Mouse (Mus musculus): ENCODE measurements around the gene Rab25. TPM values are rescaled to one million over a fixed set of nuclear protein-coding genes. Genes with fewer than 3 reads are reported as not detected.

Gene Rab25
- polyA plus RNA-seq, 1 experiment from 2014 or later, result 0.29 TPM

DNA sequence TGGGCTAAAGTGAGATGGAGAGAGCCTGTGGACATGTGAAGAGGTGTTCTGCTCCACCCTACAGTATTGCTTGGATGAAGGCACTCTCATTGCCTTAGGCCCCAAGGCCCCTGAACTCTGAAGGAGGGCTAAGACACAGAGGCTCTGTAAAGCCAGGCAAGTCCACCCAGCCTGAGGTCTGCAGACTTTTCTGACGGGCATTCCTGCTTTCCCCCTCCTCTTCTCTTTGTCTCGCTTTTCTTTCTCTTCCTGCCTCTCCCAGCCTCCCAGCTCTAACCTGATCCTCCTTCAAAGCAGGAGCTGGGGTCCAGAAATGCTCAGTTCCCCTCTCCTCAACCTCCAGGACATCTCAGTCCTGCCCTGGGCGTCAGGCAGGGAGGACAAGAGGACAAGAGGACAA is 13.1 kb downstream of the Rab25 start:
- Histone ChIP-seq H3K9ac (replicated peaks) (no peak overlapping the region), H3K4me3 (ENCODE audit: low read depth, low read length) (no peak overlapping the region), H3K36me3 (replicated peaks; ENCODE audit: insufficient read depth, low read length) (no peaks in the 10 kb centered on the region), H3K4me2 (ENCODE audit: low read depth, low read length) (no peak overlapping the region), H3K27me3 (ENCODE audit: insufficient read depth, low read length) (peaks cover 9% of the 10 kb centered on the region; the same call in 1 of the 2 replicates), H3K4me1 (ENCODE audit: insufficient read depth) (peaks cover 26% of the 10 kb centered on the region), H3K27ac (ENCODE audit: low read depth) (no peak overlapping the region), H3K9me3 (ENCODE audit: low read length) (no peaks in the 10 kb centered on the region)
- no peak for DNase-seq
- ATAC-seq, result no peak
- TF ChIP-seq EP300 (IDR thresholded peaks at IDR 0.05; ENCODE audit: low read depth), result no peak
- no peak for TF ChIP-seq CTCF (IDR thresholded peaks at IDR 0.05; ENCODE audit: low read depth)
- 69% methylated on average over 3 of the region's 3 CpGs for WGBS (ENCODE audit: insufficient replicate concordance)

DNA sequence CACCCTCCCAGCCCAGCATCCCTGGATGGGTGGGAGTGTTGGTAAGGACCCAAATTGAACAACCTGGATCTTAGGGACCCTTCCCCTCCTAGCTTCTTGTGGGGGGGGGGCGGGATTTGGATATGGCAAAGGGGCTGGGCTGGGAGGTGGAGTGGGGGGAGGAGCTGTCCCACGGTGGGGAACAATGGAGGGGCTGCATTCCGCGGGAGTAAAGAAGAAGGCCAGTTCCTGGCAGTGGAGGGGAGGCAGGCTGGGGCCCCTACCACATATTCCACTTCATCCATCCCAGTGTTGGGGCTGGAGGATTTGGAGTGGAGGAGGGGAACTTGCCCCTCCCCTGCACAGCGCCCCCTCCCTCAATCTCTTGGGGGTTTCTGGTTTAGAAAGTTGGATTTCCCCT is 14.4 kb downstream of the Rab25 start:
- no peak for ATAC-seq
- peaks cover 26% of the 10 kb centered on the region for H3K4me1 ChIP-seq (ENCODE audit: insufficient read depth)
- H3K4me3 ChIP-seq (ENCODE audit: low read depth, low read length), result no peak overlapping the region
- TF ChIP-seq CTCF (IDR thresholded peaks at IDR 0.05; ENCODE audit: low read depth) (no peak), EP300 (IDR thresholded peaks at IDR 0.05; ENCODE audit: low read depth) (no peak)
- WGBS (ENCODE audit: insufficient replicate concordance), result 17% methylated on average over 5 of the region's 5 CpGs
- H3K9me3 ChIP-seq (ENCODE audit: low read length), result no peaks in the 10 kb centered on the region
- no peaks in the 10 kb centered on the region for H3K36me3 ChIP-seq (replicated peaks; ENCODE audit: insufficient read depth, low read length)
- no peak for DNase-seq
- no peak overlapping the region for H3K27ac ChIP-seq (ENCODE audit: low read depth)
- peak overlapping the region; percentile 99; the same call in 1 of the 2 replicates for H3K4me2 ChIP-seq (ENCODE audit: low read depth, low read length)
- H3K9ac ChIP-seq (replicated peaks), result no peak overlapping the region
- H3K27me3 ChIP-seq (ENCODE audit: insufficient read depth, low read length), result peaks cover 9% of the 10 kb centered on the region; the same call in 1 of the 2 replicates

DNA sequence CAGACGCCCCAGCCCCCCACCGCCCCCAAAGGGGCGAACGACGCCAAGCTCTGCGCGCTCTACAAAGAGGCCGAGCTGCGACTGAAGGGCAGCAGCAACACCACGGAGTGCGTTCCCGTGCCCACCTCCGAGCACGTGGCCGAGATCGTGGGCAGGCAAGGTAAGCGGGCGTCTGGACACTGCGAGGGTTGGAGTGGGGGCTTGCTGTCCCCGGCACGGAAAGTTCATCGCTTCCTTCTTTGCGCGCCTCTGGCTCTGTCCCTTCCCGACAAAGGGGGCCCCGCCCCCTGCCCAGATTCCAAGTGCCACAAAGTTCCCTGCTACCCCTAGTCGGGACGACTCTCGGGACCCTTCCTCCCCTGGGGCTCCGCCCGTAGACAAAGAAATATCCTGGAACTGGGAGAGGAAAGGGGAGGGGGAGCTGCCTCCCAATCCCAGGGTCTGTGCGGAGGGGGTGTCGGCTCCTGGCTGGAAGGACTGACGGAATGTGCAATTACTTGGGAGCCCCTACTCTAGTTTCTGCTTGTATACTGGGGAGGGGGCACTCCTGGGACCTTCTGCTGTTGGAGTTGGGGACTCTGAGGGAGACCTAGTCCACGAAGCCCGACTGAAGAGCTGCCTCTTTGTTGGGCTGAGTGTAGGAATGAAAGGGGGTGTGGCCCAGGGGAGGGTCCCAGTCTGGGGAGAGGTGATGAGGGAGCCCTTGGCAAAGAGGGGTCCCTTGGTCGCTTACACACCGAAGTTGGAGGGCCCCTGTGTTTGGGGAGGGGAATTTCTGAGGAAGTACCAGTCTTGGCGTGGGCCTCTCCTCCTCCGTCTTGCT is 15.2 kb downstream of the Rab25 start:
- WGBS (ENCODE audit: insufficient replicate concordance), result 4% methylated on average over 36 of the region's 40 CpGs
- H3K9ac ChIP-seq (replicated peaks), result peak overlapping the region; percentile 81
- peaks cover 9% of the 10 kb centered on the region; the same call in 1 of the 2 replicates for H3K27me3 ChIP-seq (ENCODE audit: insufficient read depth, low read length)
- peaks cover 26% of the 10 kb centered on the region for H3K4me1 ChIP-seq (ENCODE audit: insufficient read depth)
- peak overlapping the region; percentile 78 for H3K4me3 ChIP-seq (ENCODE audit: low read depth, low read length)
- H3K27ac ChIP-seq (ENCODE audit: low read depth), result no peak overlapping the region
- no peak for DNase-seq
- H3K36me3 ChIP-seq (replicated peaks; ENCODE audit: insufficient read depth, low read length), result no peaks in the 10 kb centered on the region
- H3K4me2 ChIP-seq (ENCODE audit: low read depth, low read length), result peak overlapping the region; percentile 99
- no peak for ATAC-seq
- no peaks in the 10 kb centered on the region for H3K9me3 ChIP-seq (ENCODE audit: low read length)
- TF ChIP-seq CTCF (IDR thresholded peaks at IDR 0.05; ENCODE audit: low read depth), result no peak
- TF ChIP-seq EP300 (IDR thresholded peaks at IDR 0.05; ENCODE audit: low read depth), result no peak

DNA sequence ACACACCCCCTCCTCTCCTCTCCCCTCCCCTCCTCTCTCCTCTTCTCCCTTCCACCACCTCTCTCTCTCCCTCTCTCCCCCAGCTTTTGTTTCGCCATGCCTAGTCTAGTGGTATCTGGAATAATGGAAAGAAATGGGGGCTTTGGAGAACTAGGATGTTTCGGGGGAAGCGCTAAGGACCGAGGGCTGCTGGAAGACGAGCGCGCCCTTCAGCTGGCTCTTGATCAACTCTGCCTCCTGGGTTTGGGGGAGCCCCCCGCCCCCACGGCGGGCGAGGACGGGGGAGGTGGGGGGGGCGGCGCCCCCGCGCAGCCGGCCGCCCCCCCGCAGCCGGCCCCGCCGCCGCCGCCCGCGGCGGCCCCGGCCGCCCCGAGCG is 15.8 kb downstream of the Rab25 start, which contains the start of gene Mex3a:
Gene Mex3a, plus strand, starts transcription at position 97 of the 376 bp plus-strand sequence.
- H3K27ac ChIP-seq (ENCODE audit: low read depth), result peak within 1 kb of the TSS; percentile 53
- peaks cover 9% of the 10 kb centered on the region; the same call in 1 of the 2 replicates for H3K27me3 ChIP-seq (ENCODE audit: insufficient read depth, low read length)
- WGBS (ENCODE audit: insufficient replicate concordance), result 0% methylated on average over 5 of the region's 31 CpGs
- H3K9me3 ChIP-seq (ENCODE audit: low read length), result no peaks in the 10 kb centered on the region
- H3K4me1 ChIP-seq (ENCODE audit: insufficient read depth), result peaks cover 31% of the 10 kb centered on the region
- peak within 1 kb of the TSS; percentile 78 for H3K4me3 ChIP-seq (ENCODE audit: low read depth, low read length)
- H3K9ac ChIP-seq (replicated peaks), result peak within 1 kb of the TSS; percentile 81
- ATAC-seq (no peak), DNase-seq (no peak)
- no peak for TF ChIP-seq EP300 (IDR thresholded peaks at IDR 0.05; ENCODE audit: low read depth)
- no peak for TF ChIP-seq CTCF (IDR thresholded peaks at IDR 0.05; ENCODE audit: low read depth)
- H3K36me3 ChIP-seq (replicated peaks; ENCODE audit: insufficient read depth, low read length), result no peaks in the 10 kb centered on the region
- peak within 1 kb of the TSS; percentile 99 for H3K4me2 ChIP-seq (ENCODE audit: low read depth, low read length)

DNA sequence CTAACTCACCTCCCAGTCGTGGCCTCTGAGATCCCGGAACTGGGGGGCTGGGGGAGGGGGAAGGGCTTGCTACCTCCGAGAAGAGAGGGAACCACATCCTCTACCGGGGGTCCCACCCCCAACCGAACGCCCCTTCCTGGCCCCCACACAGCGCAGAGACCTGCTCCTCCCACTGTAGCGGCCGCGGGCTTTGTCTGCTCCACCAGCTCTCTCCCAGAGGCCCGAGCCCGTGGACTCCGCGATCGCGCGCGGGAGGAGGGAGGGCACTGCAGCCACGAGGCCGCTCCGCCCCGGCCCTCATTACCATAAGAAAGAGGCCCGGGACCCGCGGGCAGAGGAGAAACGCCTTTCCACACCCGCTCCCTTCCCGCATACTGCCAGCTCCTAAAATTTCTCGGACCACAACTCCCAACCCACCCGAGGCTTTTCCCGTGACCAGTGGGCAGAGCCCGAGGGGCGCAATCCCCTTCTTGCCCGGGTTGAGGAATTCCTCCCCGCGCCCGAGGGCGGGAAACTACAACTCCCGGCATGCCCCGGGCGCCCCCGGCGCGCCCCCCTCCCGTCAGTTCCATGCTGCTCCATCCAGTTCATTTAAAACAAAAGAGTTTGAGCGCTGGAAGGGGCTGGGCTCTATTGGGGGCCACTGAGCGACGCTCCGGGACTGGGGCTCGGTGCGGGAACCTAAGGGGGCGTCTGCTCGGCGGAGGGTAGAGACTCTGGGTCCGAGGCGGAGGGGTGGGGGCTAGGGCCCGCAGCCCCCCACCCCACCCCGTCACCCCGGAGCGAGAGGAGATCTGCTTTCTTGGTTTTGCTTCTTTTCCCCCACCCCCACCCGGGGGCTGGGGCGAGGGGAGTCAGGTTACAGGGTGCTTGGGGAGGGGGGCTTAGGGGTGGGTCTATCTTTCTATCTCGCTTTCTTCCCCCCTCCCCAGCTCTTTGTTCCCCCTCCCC is 16.5 kb downstream of the Rab25 start:
- Histone ChIP-seq H3K27me3 (ENCODE audit: insufficient read depth, low read length) (peaks cover 9% of the 10 kb centered on the region; the same call in 1 of the 2 replicates), H3K9ac (replicated peaks) (peak overlapping the region; percentile 81), H3K4me3 (ENCODE audit: low read depth, low read length) (peak overlapping the region; percentile 78), H3K4me2 (ENCODE audit: low read depth, low read length) (peak overlapping the region; percentile 99), H3K9me3 (ENCODE audit: low read length) (no peaks in the 10 kb centered on the region), H3K27ac (ENCODE audit: low read depth) (peak overlapping the region; percentile 53), H3K4me1 (ENCODE audit: insufficient read depth) (peaks cover 29% of the 10 kb centered on the region), H3K36me3 (replicated peaks; ENCODE audit: insufficient read depth, low read length) (no peaks in the 10 kb centered on the region)
- peak; percentile 74 for ATAC-seq
- TF ChIP-seq EP300 (IDR thresholded peaks at IDR 0.05; ENCODE audit: low read depth), result no peak
- TF ChIP-seq CTCF (IDR thresholded peaks at IDR 0.05; ENCODE audit: low read depth), result no peak
- WGBS (ENCODE audit: insufficient replicate concordance), result under 1% methylated on average over 57 of the region's 63 CpGs
- DNase-seq, result peak; percentile 86

Measured in liver, postnatal 0 days (tissue).